Mouse (Mus musculus): ENCODE measurements around the gene Maco1. TPM values are rescaled to one million over a fixed set of nuclear protein-coding genes. Genes with fewer than 3 reads are reported as not detected.

The Maco1 gene
- polyA plus RNA-seq, 1 experiment from 2014 or later: 63.5 TPM

DNA sequence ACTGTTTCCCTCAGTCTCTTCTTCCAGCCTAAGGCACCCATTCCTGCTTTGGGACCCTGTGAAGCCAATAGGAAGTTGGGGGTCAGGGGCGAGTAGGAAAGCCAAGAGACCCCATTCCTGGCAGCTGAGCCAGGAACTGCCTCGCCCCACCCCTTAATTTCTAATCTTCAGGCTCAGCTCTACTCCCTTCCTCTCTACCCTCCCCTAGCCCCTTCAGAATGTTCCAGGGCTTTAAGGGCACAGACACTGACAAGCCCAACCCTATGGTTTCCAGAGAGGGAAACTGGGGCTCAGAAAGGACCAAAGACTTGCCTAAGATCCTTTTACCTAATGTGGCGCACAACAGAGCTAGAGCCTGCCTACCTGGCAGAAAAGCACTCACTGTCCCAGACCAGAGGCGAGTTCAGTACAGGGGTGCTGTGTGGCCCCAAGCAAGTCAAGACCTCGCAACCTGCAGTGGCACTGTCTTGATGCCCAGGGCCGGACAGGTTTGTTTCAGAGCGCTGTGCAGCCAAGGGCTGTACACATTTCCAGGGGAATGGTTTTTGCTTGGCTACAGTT is 16.8 kb upstream of the Maco1 start:
- H3K9ac ChIP-seq: no peak overlapping the region
- H3K27ac ChIP-seq: no peak overlapping the region
- H3K27me3 ChIP-seq: peaks cover 23% of the 10 kb centered on the region
- peak overlapping the region; percentile 39 for H3K4me2 ChIP-seq (replicated peaks)
- WGBS: 47% methylated on average over 7 of the region's 7 CpGs
- peaks cover 17% of the 10 kb centered on the region for H3K4me1 ChIP-seq
- ATAC-seq (ENCODE audit: insufficient number of reproducible peaks, insufficient read depth, low FRiP score, low TSS enrichment): no peak
- H3K36me3 ChIP-seq: no peaks in the 10 kb centered on the region
- H3K9me3 ChIP-seq: no peaks in the 10 kb centered on the region
- H3K4me3 ChIP-seq: 0 out of 2 replicates have a peak overlapping the region, but pooled peaks have one; percentile 4

DNA sequence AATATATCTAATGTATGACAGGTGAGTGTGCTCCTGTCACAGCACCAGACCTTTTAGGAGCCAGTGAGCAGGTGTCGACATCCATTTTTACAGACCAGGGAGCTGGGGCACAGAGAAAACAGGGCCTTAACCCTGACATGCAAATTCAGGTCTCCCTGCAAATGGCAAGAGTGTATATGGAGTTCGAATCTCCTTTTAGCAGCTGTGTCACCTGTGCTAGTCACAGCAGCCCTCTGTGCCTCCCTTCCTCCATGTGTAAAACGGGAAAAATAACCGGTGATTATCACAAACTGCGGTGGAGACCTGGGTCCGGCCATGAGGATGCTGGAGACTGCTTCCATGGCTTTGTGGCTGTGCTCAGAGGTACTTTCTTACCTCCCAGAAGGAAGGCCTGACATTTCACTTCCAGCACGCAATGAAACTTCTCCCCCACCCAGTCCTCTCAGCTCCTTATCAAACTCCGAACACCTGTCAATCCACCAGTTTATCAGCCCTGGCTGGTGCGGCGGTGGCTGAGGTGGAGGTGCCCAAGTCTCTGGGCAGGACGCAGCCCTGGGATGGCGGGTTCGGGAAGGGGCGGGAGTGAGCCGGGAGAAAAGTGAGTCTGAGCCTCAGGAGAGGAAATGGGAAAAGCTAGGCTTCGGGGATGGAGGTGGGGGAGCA is 16.1 kb upstream of the Maco1 start:
- H3K27ac ChIP-seq: no peak overlapping the region
- WGBS: 9% methylated on average over 16 of the region's 16 CpGs
- 0 out of 2 replicates have a peak, but pooled peaks have one; percentile 19 for ATAC-seq (ENCODE audit: insufficient number of reproducible peaks, insufficient read depth, low FRiP score, low TSS enrichment)
- H3K36me3 ChIP-seq: no peaks in the 10 kb centered on the region
- H3K9me3 ChIP-seq: no peaks in the 10 kb centered on the region
- peak overlapping the region; percentile 39 for H3K4me2 ChIP-seq (replicated peaks)
- 0 out of 2 replicates have a peak overlapping the region, but pooled peaks have one; percentile 4 for H3K4me3 ChIP-seq
- H3K9ac ChIP-seq: no peak overlapping the region
- H3K4me1 ChIP-seq: peaks cover 17% of the 10 kb centered on the region
- peaks cover 23% of the 10 kb centered on the region for H3K27me3 ChIP-seq

DNA sequence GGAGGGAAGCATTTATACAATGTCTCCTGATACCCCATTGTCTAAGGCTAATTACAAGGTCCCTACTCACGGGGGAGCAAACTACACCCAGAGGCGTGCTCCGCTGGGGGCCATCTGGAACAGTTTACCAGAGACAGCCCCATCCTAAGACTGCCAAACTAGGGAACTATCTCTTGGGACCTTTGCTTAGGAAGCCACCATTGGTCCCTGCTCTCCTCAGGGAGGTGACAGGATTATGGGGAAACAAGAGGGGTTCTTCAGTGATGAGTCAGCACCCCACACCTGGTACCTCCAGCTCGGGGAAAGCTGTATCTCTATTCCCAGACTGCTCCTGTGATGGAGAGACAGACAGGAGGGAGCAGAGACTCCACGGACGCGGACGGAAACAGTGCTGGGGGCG is 15.3 kb upstream of the Maco1 start:
- Histone ChIP-seq H3K4me3 (no peak overlapping the region), H3K9me3 (no peaks in the 10 kb centered on the region), H3K9ac (no peak overlapping the region), H3K4me2 (replicated peaks) (no peak overlapping the region), H3K27me3 (peaks cover 23% of the 10 kb centered on the region), H3K36me3 (no peaks in the 10 kb centered on the region), H3K4me1 (peaks cover 17% of the 10 kb centered on the region), H3K27ac (no peak overlapping the region)
- no peak for ATAC-seq (ENCODE audit: insufficient number of reproducible peaks, insufficient read depth, low FRiP score, low TSS enrichment)
- 17% methylated on average over 8 of the region's 9 CpGs for WGBS

DNA sequence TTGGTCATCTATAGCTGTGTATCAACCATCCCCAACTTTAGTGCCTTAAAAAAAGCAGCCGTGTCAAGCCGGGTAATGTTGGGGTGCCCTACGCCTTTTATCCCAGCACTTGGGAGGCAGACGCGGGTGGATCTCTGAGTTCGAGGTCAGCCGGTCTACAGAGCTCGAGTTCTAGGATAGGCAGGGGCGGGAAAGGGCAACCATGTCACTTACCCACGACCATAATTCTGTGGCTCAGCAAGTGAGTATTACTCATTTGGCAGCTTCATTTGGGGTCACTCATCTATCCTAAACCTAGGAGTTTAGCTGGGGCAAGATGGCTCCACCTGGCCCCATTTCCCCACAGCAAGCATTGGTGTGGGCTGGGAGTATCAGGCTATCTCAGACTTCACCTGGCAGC is 14.9 kb upstream of the Maco1 start:
- Histone ChIP-seq H3K36me3 (no peaks in the 10 kb centered on the region), H3K9ac (no peak overlapping the region), H3K27ac (no peak overlapping the region), H3K9me3 (no peaks in the 10 kb centered on the region), H3K4me3 (no peak overlapping the region), H3K4me1 (peaks cover 17% of the 10 kb centered on the region), H3K4me2 (replicated peaks) (no peak overlapping the region), H3K27me3 (peaks cover 23% of the 10 kb centered on the region)
- no peak for ATAC-seq (ENCODE audit: insufficient number of reproducible peaks, insufficient read depth, low FRiP score, low TSS enrichment)
- WGBS: 90% methylated on average over 10 of the region's 10 CpGs

DNA sequence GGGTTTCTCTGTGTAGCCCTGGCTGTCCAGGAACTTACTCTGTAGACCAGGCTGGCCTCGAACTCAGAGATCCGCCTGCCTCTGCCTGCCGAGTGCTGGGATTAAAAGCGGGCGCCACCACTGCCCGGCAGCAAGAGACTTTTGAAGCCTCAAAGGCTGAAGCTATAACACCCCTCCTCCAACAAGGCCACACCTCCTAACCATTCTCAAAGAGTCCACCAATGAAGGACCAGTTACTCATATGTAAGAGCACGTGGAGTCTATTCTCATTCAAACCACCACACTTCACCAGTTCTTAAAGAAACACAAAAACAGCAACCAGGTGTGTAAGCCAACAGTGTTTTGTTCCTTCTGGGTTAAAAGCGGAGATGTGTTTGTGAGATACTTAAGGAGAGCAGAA is 14.5 kb upstream of the Maco1 start:
- H3K4me2 ChIP-seq (replicated peaks): no peak overlapping the region
- no peaks in the 10 kb centered on the region for H3K36me3 ChIP-seq
- H3K9ac ChIP-seq: no peak overlapping the region
- no peak for ATAC-seq (ENCODE audit: insufficient number of reproducible peaks, insufficient read depth, low FRiP score, low TSS enrichment)
- WGBS: 90% methylated on average over 8 of the region's 8 CpGs
- no peak overlapping the region for H3K4me3 ChIP-seq
- H3K4me1 ChIP-seq: peaks cover 17% of the 10 kb centered on the region
- no peak overlapping the region for H3K27ac ChIP-seq
- H3K9me3 ChIP-seq: no peaks in the 10 kb centered on the region
- H3K27me3 ChIP-seq: peaks cover 23% of the 10 kb centered on the region

DNA sequence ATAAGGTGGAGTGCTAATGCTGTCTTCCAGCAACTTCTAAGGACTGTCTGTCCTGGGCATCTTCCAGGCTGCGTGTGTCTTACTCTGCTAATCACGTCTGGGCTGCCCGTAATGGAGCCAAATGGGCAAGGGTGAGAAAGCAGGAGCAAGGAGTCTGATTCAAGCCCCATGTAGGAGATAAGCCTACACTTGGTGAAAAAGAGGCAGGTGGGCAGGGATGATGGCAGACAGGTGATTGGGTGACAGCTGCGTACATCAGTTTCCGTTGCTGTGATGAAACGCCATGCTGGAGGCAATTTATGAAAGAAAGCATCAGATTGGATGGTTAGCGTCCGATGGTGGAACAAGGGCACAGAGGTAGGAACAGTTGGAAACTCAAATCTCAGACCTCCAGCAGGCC is 14.1 kb upstream of the Maco1 start:
- Histone ChIP-seq H3K9ac (no peak overlapping the region), H3K4me1 (peaks cover 17% of the 10 kb centered on the region), H3K27ac (no peak overlapping the region), H3K9me3 (no peaks in the 10 kb centered on the region), H3K4me2 (replicated peaks) (no peak overlapping the region), H3K4me3 (no peak overlapping the region), H3K27me3 (peaks cover 23% of the 10 kb centered on the region), H3K36me3 (no peaks in the 10 kb centered on the region)
- 94% methylated on average over 8 of the region's 8 CpGs for WGBS
- no peak for ATAC-seq (ENCODE audit: insufficient number of reproducible peaks, insufficient read depth, low FRiP score, low TSS enrichment)

DNA sequence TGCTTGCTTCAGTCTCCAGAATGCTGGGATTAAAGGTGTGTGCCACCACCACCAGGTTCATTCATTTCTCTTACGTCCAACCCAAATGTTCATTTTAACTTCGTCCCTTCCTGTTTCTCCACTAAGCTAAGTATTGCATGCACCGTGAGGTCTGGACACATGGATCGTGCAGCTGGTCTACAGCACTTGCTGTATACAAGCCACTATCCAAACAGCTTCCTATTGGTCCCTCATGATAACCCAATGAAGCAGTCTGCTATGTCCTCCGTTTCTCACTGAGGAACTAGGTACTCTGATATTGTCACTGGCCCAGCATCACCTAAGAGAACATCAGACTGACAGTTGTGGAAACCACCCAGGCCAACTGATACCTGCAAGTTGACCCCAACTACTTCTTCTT is 12.6 kb upstream of the Maco1 start:
- 88% methylated on average over 5 of the region's 5 CpGs for WGBS
- Histone ChIP-seq H3K9me3 (no peaks in the 10 kb centered on the region), H3K36me3 (no peaks in the 10 kb centered on the region), H3K27ac (no peak overlapping the region), H3K9ac (no peak overlapping the region), H3K4me2 (replicated peaks) (no peak overlapping the region), H3K27me3 (peaks cover 20% of the 10 kb centered on the region), H3K4me3 (no peak overlapping the region), H3K4me1 (peaks cover 17% of the 10 kb centered on the region)
- ATAC-seq (ENCODE audit: insufficient number of reproducible peaks, insufficient read depth, low FRiP score, low TSS enrichment): no peak

DNA sequence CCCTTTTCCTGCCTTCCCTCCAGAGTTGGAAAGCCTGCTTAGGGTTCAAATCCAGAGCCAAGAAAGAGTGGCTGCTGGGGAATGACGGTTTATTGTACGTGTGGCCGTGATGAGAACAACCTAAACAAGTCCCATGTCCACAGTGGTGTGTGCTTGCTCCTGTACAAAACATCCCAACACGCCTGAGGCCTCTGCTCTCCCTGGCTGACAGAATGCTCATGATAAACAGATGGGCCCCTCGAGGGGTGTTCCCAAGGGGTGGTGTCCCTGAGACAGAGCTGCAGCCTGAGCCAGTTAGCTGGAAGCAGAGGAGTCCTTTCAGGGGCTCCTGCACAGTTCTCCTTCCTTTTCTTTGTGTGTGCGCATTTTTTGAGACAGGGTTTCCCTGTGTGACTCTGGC is 12.2 kb upstream of the Maco1 start:
- Histone ChIP-seq H3K4me1 (peaks cover 14% of the 10 kb centered on the region), H3K27me3 (peaks cover 16% of the 10 kb centered on the region), H3K36me3 (no peaks in the 10 kb centered on the region), H3K4me2 (replicated peaks) (no peak overlapping the region), H3K9me3 (no peaks in the 10 kb centered on the region), H3K27ac (no peak overlapping the region), H3K9ac (no peak overlapping the region), H3K4me3 (no peak overlapping the region)
- WGBS: 70% methylated on average over 6 of the region's 6 CpGs
- no peak for ATAC-seq (ENCODE audit: insufficient number of reproducible peaks, insufficient read depth, low FRiP score, low TSS enrichment)

DNA sequence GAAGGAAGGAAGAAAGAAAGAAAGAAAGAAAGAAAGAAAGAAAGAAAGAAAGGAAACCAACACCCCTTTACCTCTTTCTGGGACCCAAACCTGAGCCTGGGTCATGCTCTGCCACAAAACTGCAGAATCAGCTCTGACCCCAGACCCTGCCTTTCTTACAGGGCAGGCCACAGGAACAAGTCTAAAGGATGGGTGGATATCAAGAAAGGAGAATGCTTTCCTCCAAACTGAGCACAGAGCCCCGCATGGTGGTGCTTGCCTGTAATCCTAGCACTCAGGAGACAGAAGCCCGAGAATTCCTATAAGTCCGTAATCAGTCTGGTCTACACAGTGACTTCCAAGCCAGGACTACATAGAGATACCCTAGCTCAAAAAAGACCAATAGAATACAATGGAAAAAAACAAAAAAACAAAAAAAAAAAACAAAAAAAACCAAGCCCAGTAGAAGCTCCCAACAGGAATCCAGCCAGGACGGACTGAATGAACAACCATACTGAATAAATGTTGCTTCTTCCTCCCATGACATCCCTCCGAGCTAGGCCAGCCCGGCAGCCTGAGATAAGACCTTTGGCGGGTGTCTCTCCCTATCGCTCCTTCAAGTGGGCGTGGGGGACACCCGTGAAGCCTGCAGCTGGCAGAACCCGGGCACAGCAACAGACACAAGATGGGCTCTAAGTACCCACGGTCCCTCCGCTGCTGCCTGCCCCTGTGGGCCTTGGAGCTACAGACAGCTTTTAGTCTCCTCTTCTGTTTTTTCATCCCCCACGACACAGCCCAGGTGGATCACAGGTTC is 11.0 kb upstream of the Maco1 start, which contains the start of gene Rhd:
Gene Rhd (plus strand): TSS at position 600 of the 793 bp plus-strand sequence.
- Histone ChIP-seq H3K9ac (no peak within 1 kb of the TSS), H3K4me2 (replicated peaks) (no peak within 1 kb of the TSS), H3K9me3 (no peaks in the 10 kb centered on the region), H3K4me3 (no peak within 1 kb of the TSS), H3K36me3 (no peaks in the 10 kb centered on the region), H3K27me3 (peaks cover 4% of the 10 kb centered on the region), H3K4me1 (peaks cover 2% of the 10 kb centered on the region), H3K27ac (no peak within 1 kb of the TSS)
- ATAC-seq (ENCODE audit: insufficient number of reproducible peaks, insufficient read depth, low FRiP score, low TSS enrichment): no peak
- 63% methylated on average over 14 of the region's 14 CpGs for WGBS

DNA sequence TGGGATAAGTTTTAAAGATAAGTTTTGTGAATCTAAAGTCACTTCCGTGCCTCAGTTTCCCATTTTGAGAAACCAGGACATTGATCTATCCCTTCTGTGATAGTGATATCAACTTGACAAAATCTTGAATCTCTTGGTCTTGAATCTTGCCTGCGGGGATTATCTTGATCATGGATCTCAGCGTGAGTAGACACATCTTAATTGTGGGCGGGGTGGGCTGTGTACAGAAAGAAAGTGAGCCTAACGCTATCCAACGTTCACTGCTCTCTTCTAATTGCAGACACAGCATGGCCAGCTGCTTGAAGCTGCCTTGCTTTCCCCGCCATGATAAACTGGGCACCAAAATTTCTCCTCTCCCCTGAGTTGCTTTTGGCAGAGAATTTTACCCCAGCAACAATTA is 9.9 kb upstream of the Maco1 start:
- H3K4me2 ChIP-seq (replicated peaks): no peak overlapping the region
- no peak for ATAC-seq (ENCODE audit: insufficient number of reproducible peaks, insufficient read depth, low FRiP score, low TSS enrichment)
- no peak overlapping the region for H3K27ac ChIP-seq
- WGBS: 79% methylated on average over 7 of the region's 7 CpGs
- H3K4me3 ChIP-seq: no peak overlapping the region
- H3K27me3 ChIP-seq: no peaks in the 10 kb centered on the region
- no peaks in the 10 kb centered on the region for H3K9me3 ChIP-seq
- no peaks in the 10 kb centered on the region for H3K36me3 ChIP-seq
- H3K4me1 ChIP-seq: no peaks in the 10 kb centered on the region
- no peak overlapping the region for H3K9ac ChIP-seq

DNA sequence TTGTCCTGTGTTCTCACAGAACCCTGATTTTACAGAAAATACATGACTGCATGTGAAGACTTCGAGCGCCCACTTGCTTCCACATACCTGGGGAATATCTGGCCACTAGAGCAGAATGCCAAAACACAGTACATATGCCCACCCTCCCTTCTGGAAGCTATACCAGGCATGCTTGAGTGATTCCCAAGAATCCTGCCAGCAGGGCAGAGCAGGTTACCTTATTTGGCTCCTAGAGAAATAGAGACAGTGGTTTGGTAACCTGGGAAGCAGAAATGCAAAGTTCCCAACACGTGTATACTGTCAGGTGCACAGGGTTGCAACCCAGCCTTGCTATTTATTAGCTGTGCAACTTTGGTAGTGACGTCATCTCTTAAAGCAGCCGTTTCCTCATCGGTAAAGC is 8.7 kb upstream of the Maco1 start:
- WGBS: 81% methylated on average over 6 of the region's 6 CpGs
- H3K36me3 ChIP-seq: no peaks in the 10 kb centered on the region
- H3K9ac ChIP-seq: no peak overlapping the region
- ATAC-seq (ENCODE audit: insufficient number of reproducible peaks, insufficient read depth, low FRiP score, low TSS enrichment): no peak
- H3K4me1 ChIP-seq: no peaks in the 10 kb centered on the region
- no peak overlapping the region for H3K4me3 ChIP-seq
- no peaks in the 10 kb centered on the region for H3K9me3 ChIP-seq
- H3K4me2 ChIP-seq (replicated peaks): no peak overlapping the region
- no peak overlapping the region for H3K27ac ChIP-seq
- H3K27me3 ChIP-seq: no peaks in the 10 kb centered on the region

DNA sequence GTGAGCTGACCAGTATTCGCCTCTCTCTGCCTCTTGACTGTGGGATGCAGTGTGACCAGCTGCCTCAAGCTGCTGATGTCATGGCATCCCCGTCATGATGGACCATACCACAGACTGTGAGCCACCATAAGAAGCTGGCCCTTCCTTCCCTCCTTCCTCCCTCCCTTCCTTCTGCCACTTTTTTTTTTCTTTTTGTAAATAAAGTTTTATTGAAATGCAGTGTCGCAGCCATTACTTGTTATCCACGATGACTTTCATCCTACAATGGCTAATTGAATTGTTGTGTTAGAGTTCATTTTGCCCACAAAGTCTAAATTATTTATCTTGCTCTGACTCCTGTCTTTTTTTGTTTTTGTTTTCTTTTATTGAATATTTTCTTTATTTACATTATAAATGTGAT is 5.3 kb upstream of the Maco1 start:
- H3K9ac ChIP-seq: no peak overlapping the region
- H3K9me3 ChIP-seq: no peaks in the 10 kb centered on the region
- 90% methylated on average over 4 of the region's 4 CpGs for WGBS
- peaks cover 7% of the 10 kb centered on the region; the same call in 1 of the 2 replicates for H3K4me1 ChIP-seq
- no peak overlapping the region for H3K27ac ChIP-seq
- no peak overlapping the region for H3K4me2 ChIP-seq (replicated peaks)
- no peaks in the 10 kb centered on the region for H3K27me3 ChIP-seq
- ATAC-seq (ENCODE audit: insufficient number of reproducible peaks, insufficient read depth, low FRiP score, low TSS enrichment): no peak
- H3K4me3 ChIP-seq: no peak overlapping the region
- no peaks in the 10 kb centered on the region for H3K36me3 ChIP-seq

Measured in embryonic facial prominence, embryonic 12.5 days (tissue).